Mouse (Mus musculus): ENCODE data around the gene Zfp609. TPM values are rescaled to one million over a fixed set of nuclear protein-coding genes. Genes with fewer than 3 reads are reported as not detected.
"Not testable (repeated sequence)": the region's sequence is repeated elsewhere in the genome, so short reads cannot be mapped to it uniquely, and the experiment has no call there.

Zfp609 gene
- polyA plus RNA-seq, 1 experiment = 11.1 TPM

GRCm38 (mm10) chr9:65654700-65655237 is 172.6 kb downstream of the Zfp609 start:
- H3K36me3 ChIP-seq (ENCODE audit: control insufficient read depth, insufficient read depth) = peaks cover 6% of the 10 kb centered on the region
- peak; percentile 71 to 80 (median 80) for TF ChIP-seq MYOD1 (IDR thresholded peaks at IDR 0.05; ENCODE audit: control insufficient read depth in 1 of 3, insufficient read length in 2 of 3, low read depth in 2 of 3)
- peak in 1 of 3 experiments; percentile 24 for TF ChIP-seq MYOG (IDR thresholded peaks at IDR 0.05; ENCODE audit: control insufficient read depth in 1 of 3, insufficient read depth in 1 of 3, insufficient read length in 2 of 3, low read depth in 2 of 3)
- TF ChIP-seq TCF12 (IDR thresholded peaks at IDR 0.05; ENCODE audit: insufficient read depth, poor library complexity, severe bottlenecking) = no peak
- no peak overlapping the region for H3K4me3 ChIP-seq
- no peak overlapping the region for H3K4me2 ChIP-seq (ENCODE audit: low read depth)
- H3K27me3 ChIP-seq (ENCODE audit: control insufficient read depth, insufficient read depth, insufficient read length) = no peaks in the 10 kb centered on the region
- H3ac ChIP-seq (ENCODE audit: control insufficient read depth, insufficient read length) = no peak overlapping the region
- H3K79me2 ChIP-seq (ENCODE audit: control insufficient read depth, insufficient read depth) = peaks cover 15% of the 10 kb centered on the region

GRCm38 (mm10) chr9:65653741-65654140 is 173.6 kb downstream of the Zfp609 start:
- Histone ChIP-seq H3K79me2 (ENCODE audit: control insufficient read depth, insufficient read depth) (peaks cover 25% of the 10 kb centered on the region), H3K4me3 (no peak overlapping the region), H3K36me3 (ENCODE audit: control insufficient read depth, insufficient read depth) (peaks cover 6% of the 10 kb centered on the region), H3ac (ENCODE audit: control insufficient read depth, insufficient read length) (no peak overlapping the region), H3K27me3 (ENCODE audit: control insufficient read depth, insufficient read depth, insufficient read length) (no peaks in the 10 kb centered on the region), H3K4me2 (ENCODE audit: low read depth) (no peak overlapping the region)
- TF ChIP-seq MYOD1 (IDR thresholded peaks at IDR 0.05; ENCODE audit: control insufficient read depth in 1 of 3, insufficient read length in 2 of 3, low read depth in 2 of 3) (no peak), SRF (IDR thresholded peaks at IDR 0.05; ENCODE audit: control insufficient read depth, insufficient read length, low read depth) (no peak), USF1 (IDR thresholded peaks at IDR 0.05; ENCODE audit: low read depth) (no peak), MAX (IDR thresholded peaks at IDR 0.05; ENCODE audit: low read depth) (no peak), POLR2A (IDR thresholded peaks at IDR 0.05; ENCODE audit: insufficient read length, low read depth) (no peak), REST (IDR thresholded peaks at IDR 0.05; ENCODE audit: insufficient read depth, insufficient read length) (no peak), E2F4 (IDR thresholded peaks at IDR 0.05; ENCODE audit: insufficient read depth) (no peak), CEBPB (IDR thresholded peaks at IDR 0.05; ENCODE audit: insufficient read depth, poor library complexity, severe bottlenecking) (no peak), MYOG (IDR thresholded peaks at IDR 0.05; ENCODE audit: control insufficient read depth in 1 of 3, insufficient read depth in 1 of 3, insufficient read length in 2 of 3, low read depth in 2 of 3) (no peak), POLR2AphosphoS2 (IDR thresholded peaks at IDR 0.05; ENCODE audit: insufficient read length, low read depth) (no peak), TCF12 (IDR thresholded peaks at IDR 0.05; ENCODE audit: insufficient read depth, poor library complexity, severe bottlenecking) (no peak), TCF3 (IDR thresholded peaks at IDR 0.05; ENCODE audit: insufficient read length, low read depth) (no peak)

GRCm38 (mm10) chr9:65651957-65652356 is 175.4 kb downstream of the Zfp609 start:
- peaks cover 42% of the 10 kb centered on the region for H3K79me2 ChIP-seq (ENCODE audit: control insufficient read depth, insufficient read depth)
- H3ac ChIP-seq (ENCODE audit: control insufficient read depth, insufficient read length); H3K36me3 ChIP-seq (ENCODE audit: control insufficient read depth, insufficient read depth); H3K27me3 ChIP-seq (ENCODE audit: control insufficient read depth, insufficient read depth, insufficient read length); H3K4me2 ChIP-seq (ENCODE audit: low read depth); H3K4me3 ChIP-seq: not testable (repeated sequence)

- no peak overlapping the region for H3K4me2 ChIP-seq (ENCODE audit: low read depth)
- H3K4me3 ChIP-seq = no peak overlapping the region
- H3K79me2 ChIP-seq (ENCODE audit: control insufficient read depth, insufficient read depth) = peaks cover 60% of the 10 kb centered on the region
- H3ac ChIP-seq (ENCODE audit: control insufficient read depth, insufficient read length) = no peak overlapping the region
- TF ChIP-seq TCF3 (IDR thresholded peaks at IDR 0.05; ENCODE audit: insufficient read length, low read depth) (no peak), REST (IDR thresholded peaks at IDR 0.05; ENCODE audit: insufficient read depth, insufficient read length) (no peak), MAX (IDR thresholded peaks at IDR 0.05; ENCODE audit: low read depth) (no peak), MYOD1 (IDR thresholded peaks at IDR 0.05; ENCODE audit: control insufficient read depth in 1 of 3, insufficient read length in 2 of 3, low read depth in 2 of 3) (no peak), CEBPB (IDR thresholded peaks at IDR 0.05; ENCODE audit: insufficient read depth, poor library complexity, severe bottlenecking) (no peak)
- H3K27me3 ChIP-seq (ENCODE audit: control insufficient read depth, insufficient read depth, insufficient read length) = no peaks in the 10 kb centered on the region
- no peaks in the 10 kb centered on the region for H3K36me3 ChIP-seq (ENCODE audit: control insufficient read depth, insufficient read depth)
Observed at GRCm38 (mm10) chr9:65649997-65650396, 177.4 kb downstream of the Zfp609 start.

- peaks cover 72% of the 10 kb centered on the region for H3K79me2 ChIP-seq (ENCODE audit: control insufficient read depth, insufficient read depth)
- no peak overlapping the region for H3K4me3 ChIP-seq
- H3K4me2 ChIP-seq (ENCODE audit: low read depth) = no peak overlapping the region
- H3K36me3 ChIP-seq (ENCODE audit: control insufficient read depth, insufficient read depth) = no peaks in the 10 kb centered on the region
- TF ChIP-seq E2F4 (IDR thresholded peaks at IDR 0.05; ENCODE audit: insufficient read depth) = no peak
- no peak for TF ChIP-seq USF1 (IDR thresholded peaks at IDR 0.05; ENCODE audit: low read depth)
- no peak for TF ChIP-seq TCF3 (IDR thresholded peaks at IDR 0.05; ENCODE audit: insufficient read length, low read depth)
- no peak for TF ChIP-seq MYOG (IDR thresholded peaks at IDR 0.05; ENCODE audit: control insufficient read depth in 1 of 3, insufficient read depth in 1 of 3, insufficient read length in 2 of 3, low read depth in 2 of 3)
- no peak for TF ChIP-seq TCF12 (IDR thresholded peaks at IDR 0.05; ENCODE audit: insufficient read depth, poor library complexity, severe bottlenecking)
- TF ChIP-seq CEBPB (IDR thresholded peaks at IDR 0.05; ENCODE audit: insufficient read depth, poor library complexity, severe bottlenecking) = no peak
- TF ChIP-seq MYOD1 (IDR thresholded peaks at IDR 0.05; ENCODE audit: control insufficient read depth in 1 of 3, insufficient read length in 2 of 3, low read depth in 2 of 3) = no peak
- no peak for TF ChIP-seq POLR2A (IDR thresholded peaks at IDR 0.05; ENCODE audit: insufficient read length, low read depth)
- no peak for TF ChIP-seq SRF (IDR thresholded peaks at IDR 0.05; ENCODE audit: control insufficient read depth, insufficient read length, low read depth)
- TF ChIP-seq REST (IDR thresholded peaks at IDR 0.05; ENCODE audit: insufficient read depth, insufficient read length) = no peak
- TF ChIP-seq POLR2AphosphoS2 (IDR thresholded peaks at IDR 0.05; ENCODE audit: insufficient read length, low read depth) = no peak
- TF ChIP-seq MAX (IDR thresholded peaks at IDR 0.05; ENCODE audit: low read depth) = no peak
- H3ac ChIP-seq (ENCODE audit: control insufficient read depth, insufficient read length) = no peak overlapping the region
- H3K27me3 ChIP-seq (ENCODE audit: control insufficient read depth, insufficient read depth, insufficient read length) = no peaks in the 10 kb centered on the region
Observed at GRCm38 (mm10) chr9:65648730-65649129, 178.6 kb downstream of the Zfp609 start.

Measured in myocyte (in vitro differentiated cells).